Comparison of ENCODE assay signal across 8 mouse cellular contexts in genomic region chr1:59603417-59603712, GRCm38 (mm10).
"Had no signal": no experiment of that assay in that cellular context is flagged by ENCODE, and none has a peak within 500 bp of the region (broad histone marks: within the 10 kb centered on the region; RNA-seq: fewer than 3 reads in every experiment).

No protein-coding gene starts in this region.

- H3K27me3 ChIP-seq: neural tube, embryonic 13.5 days; neural tube, embryonic 15.5 days had no signal

- H3K27ac ChIP-seq: neural tube, embryonic 13.5 days; neural tube, embryonic 15.5 days had no signal

- H3K36me3 ChIP-seq: neural tube, embryonic 13.5 days; neural tube, embryonic 15.5 days had no signal

- H3K4me3 ChIP-seq: myocyte; neural tube, embryonic 13.5 days; neural tube, embryonic 15.5 days had no signal

- H3K9ac ChIP-seq: lung, embryonic 14.5 days; neural tube, embryonic 13.5 days; neural tube, embryonic 15.5 days had no signal

- H3K9me3 ChIP-seq: neural tube, embryonic 13.5 days; neural tube, embryonic 15.5 days had no signal

- DNase-seq: lung, adult 18-20 months; spleen, adult 18-20 months; thymus, adult 18-20 months; thymus, postnatal 36 days had no signal
